Mouse (Mus musculus): ENCODE results near the gene Large1. TPM values are rescaled to one million over a fixed set of nuclear protein-coding genes. Genes with fewer than 3 reads are reported as not detected.
A peak's percentile ranks its signal among the peaks of the same experiment; 100 is the strongest.
"Not testable (repeated sequence)": the region's sequence is repeated elsewhere in the genome, so short reads cannot be mapped to it uniquely, and the experiment has no call there.

Gene Large1
- polyA plus RNA-seq, 1 experiment from 2014 or later = 17.0 TPM

DNA sequence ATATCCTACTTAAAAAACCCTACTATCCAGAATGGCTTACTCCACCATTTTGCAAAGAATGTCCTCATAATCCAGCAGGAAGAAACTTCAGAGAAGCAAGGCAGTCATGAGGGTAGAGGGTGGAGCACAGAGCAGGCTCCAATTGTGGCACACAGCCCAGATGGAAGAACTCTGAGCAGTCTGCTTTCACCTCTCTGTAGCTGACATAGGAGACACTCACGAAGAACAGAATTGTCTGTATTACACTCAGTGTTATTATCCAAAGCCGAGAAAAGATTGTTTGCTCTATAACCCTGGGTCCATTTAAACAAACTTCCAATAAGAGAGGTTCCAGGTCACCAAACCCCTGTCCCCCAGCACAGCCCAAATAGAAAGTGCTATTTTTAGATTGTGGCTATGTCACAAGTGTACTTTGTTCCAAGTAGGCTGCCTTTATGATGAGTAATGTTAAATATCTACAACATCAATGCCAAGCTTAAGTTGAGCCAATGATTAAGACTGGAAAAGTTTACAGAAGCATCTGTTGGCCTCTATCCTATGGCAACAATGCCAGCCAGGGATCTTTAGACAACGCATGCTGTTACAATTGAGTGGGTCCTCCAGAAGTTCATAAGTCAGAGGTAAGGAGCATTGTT is 10.5 kb downstream of the Large1 start:
- Histone ChIP-seq H3K4me1 (replicated peaks; ENCODE audit: control insufficient read depth, insufficient read depth, low read length) (no peaks in the 10 kb centered on the region; the same call in 1 of the 2 replicates), H3K9ac (replicated peaks; ENCODE audit: low read depth, low read length) (no peak overlapping the region), H3K27me3 (replicated peaks; ENCODE audit: control insufficient read depth, insufficient read depth, low read length) (no peaks in the 10 kb centered on the region), H3K27ac (ENCODE audit: low read length) (no peak overlapping the region), H3K9me3 (ENCODE audit: control insufficient read depth, low read length) (no peaks in the 10 kb centered on the region), H3K4me3 (replicated peaks; ENCODE audit: low read length) (no peak overlapping the region), H3K36me3 (ENCODE audit: control insufficient read depth, insufficient read depth) (no peaks in the 10 kb centered on the region), H3K4me2 (ENCODE audit: low read length) (no peak overlapping the region)
- ATAC-seq = no peak
- 91% methylated on average over 3 of the region's 3 CpGs for WGBS

DNA sequence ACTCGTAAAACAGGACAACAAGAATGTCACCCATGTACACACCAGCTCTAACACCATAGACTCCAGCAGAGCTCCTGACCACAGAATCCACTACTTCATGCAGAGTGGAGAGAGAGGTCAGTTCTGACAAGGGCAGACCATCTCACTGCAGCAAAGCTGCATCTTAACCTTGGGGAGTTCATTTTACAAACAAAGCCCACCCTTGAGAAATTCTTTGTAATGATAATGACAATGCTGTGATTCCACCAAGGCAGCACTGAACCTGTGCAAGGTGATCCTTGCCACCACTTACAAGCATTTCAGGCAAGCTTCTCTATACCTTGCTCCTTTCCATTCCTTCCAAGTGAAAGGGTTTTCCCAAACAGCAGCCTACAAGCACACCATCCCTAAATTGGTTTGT is 16.5 kb downstream of the Large1 start:
- 69% methylated on average over 1 of the region's 1 CpGs for WGBS

DNA sequence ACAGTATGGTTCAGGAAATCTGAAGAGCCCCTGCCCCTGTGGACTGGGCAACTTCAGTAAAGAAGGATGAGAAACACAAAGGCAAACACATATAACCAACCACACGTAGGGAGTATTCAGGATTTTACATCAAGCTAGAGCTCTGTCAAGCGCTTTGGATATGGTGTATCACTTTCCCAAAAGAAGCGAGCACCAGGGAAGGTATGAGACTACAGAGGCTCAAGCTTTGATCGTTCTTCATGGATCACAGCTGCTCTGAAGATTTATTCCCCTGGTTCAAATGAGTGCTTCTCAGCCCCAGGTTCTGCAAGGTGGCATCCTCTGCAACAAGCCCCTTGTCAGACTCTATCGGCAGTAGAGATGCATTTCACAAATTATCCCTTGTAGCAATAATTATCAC is 24.2 kb downstream of the Large1 start:
- Histone ChIP-seq H3K9ac (replicated peaks; ENCODE audit: low read depth, low read length) (no peak overlapping the region), H3K27me3 (replicated peaks; ENCODE audit: control insufficient read depth, insufficient read depth, low read length) (no peaks in the 10 kb centered on the region), H3K4me2 (ENCODE audit: low read length) (no peak overlapping the region), H3K36me3 (ENCODE audit: control insufficient read depth, insufficient read depth) (no peaks in the 10 kb centered on the region), H3K4me1 (replicated peaks; ENCODE audit: control insufficient read depth, insufficient read depth, low read length) (peaks cover 10% of the 10 kb centered on the region), H3K4me3 (replicated peaks; ENCODE audit: low read length) (no peak overlapping the region), H3K27ac (ENCODE audit: low read length) (no peak overlapping the region), H3K9me3 (ENCODE audit: control insufficient read depth, low read length) (no peaks in the 10 kb centered on the region)
- no peak for ATAC-seq
- WGBS = 89% methylated on average over 5 of the region's 5 CpGs

More for the DNA sequence above, 16.5 kb downstream of the Large1 start:
- Histone ChIP-seq H3K36me3 (ENCODE audit: control insufficient read depth, insufficient read depth) (no peaks in the 10 kb centered on the region), H3K4me2 (ENCODE audit: low read length) (no peak overlapping the region), H3K9me3 (ENCODE audit: control insufficient read depth, low read length) (no peaks in the 10 kb centered on the region), H3K9ac (replicated peaks; ENCODE audit: low read depth, low read length) (no peak overlapping the region), H3K27ac (ENCODE audit: low read length) (no peak overlapping the region), H3K4me3 (replicated peaks; ENCODE audit: low read length) (no peak overlapping the region), H3K4me1 (replicated peaks; ENCODE audit: control insufficient read depth, insufficient read depth, low read length) (no peaks in the 10 kb centered on the region), H3K27me3 (replicated peaks; ENCODE audit: control insufficient read depth, insufficient read depth, low read length) (no peaks in the 10 kb centered on the region)
- no peak for ATAC-seq

DNA sequence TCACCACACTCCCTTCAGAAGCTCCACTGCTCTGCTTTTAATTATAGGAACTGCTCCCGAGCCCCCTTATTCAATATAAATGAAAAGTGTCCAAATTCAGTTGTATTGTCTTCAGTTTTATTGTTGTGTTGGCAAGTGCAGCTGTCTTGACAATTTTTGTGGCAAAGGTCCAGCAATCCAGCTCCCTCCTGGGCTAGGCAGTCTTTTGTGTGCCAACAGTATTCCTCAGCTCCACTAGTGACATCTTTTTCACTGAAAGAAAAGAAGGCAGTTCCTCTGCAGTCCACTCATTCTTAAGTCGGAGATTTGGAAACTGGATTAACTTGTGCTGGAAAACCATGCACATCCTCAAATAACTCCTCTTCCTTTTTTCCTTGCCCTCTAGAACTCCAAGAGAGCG is 25.3 kb downstream of the Large1 start:
- H3K27me3 ChIP-seq (replicated peaks; ENCODE audit: control insufficient read depth, insufficient read depth, low read length) = no peaks in the 10 kb centered on the region
- H3K4me3 ChIP-seq (replicated peaks; ENCODE audit: low read length) = no peak overlapping the region
- no peak overlapping the region for H3K9ac ChIP-seq (replicated peaks; ENCODE audit: low read depth, low read length)
- H3K27ac ChIP-seq (ENCODE audit: low read length) = no peak overlapping the region
- H3K9me3 ChIP-seq (ENCODE audit: control insufficient read depth, low read length) = no peaks in the 10 kb centered on the region
- peaks cover 10% of the 10 kb centered on the region for H3K4me1 ChIP-seq (replicated peaks; ENCODE audit: control insufficient read depth, insufficient read depth, low read length)
- H3K4me2 ChIP-seq (ENCODE audit: low read length) = no peak overlapping the region
- peak; percentile 55 for ATAC-seq
- 38% methylated on average over 3 of the region's 3 CpGs for WGBS
- H3K36me3 ChIP-seq (ENCODE audit: control insufficient read depth, insufficient read depth) = no peaks in the 10 kb centered on the region

DNA sequence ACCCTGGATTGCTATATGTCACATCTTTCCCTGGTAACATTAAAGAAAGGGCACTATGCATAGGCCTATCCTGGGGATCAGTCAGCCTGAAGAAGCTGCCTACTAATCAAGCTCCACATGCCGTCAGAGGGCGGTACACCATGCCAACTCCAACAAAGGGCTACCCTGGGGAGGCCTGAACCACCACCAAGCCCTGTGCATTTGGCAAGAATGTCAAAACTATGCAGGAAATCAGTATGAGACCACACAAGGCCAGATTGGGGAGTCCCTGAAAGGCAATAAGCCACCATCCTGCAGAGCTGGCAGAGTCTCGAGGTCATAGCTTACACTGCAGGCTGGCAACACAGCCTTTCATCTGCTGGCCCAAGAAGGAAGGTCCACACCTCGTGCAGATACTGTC is 28.7 kb downstream of the Large1 start:
- Histone ChIP-seq H3K9ac (replicated peaks; ENCODE audit: low read depth, low read length) (no peak overlapping the region), H3K36me3 (ENCODE audit: control insufficient read depth, insufficient read depth) (no peaks in the 10 kb centered on the region), H3K4me2 (ENCODE audit: low read length) (no peak overlapping the region), H3K27ac (ENCODE audit: low read length) (no peak overlapping the region), H3K9me3 (ENCODE audit: control insufficient read depth, low read length) (no peaks in the 10 kb centered on the region), H3K27me3 (replicated peaks; ENCODE audit: control insufficient read depth, insufficient read depth, low read length) (no peaks in the 10 kb centered on the region), H3K4me1 (replicated peaks; ENCODE audit: control insufficient read depth, insufficient read depth, low read length) (peaks cover 10% of the 10 kb centered on the region), H3K4me3 (replicated peaks; ENCODE audit: low read length) (no peak overlapping the region)
- 55% methylated on average over 4 of the region's 4 CpGs for WGBS
- ATAC-seq = 0 out of 2 replicates have a peak, but pooled peaks have one; percentile 15

DNA sequence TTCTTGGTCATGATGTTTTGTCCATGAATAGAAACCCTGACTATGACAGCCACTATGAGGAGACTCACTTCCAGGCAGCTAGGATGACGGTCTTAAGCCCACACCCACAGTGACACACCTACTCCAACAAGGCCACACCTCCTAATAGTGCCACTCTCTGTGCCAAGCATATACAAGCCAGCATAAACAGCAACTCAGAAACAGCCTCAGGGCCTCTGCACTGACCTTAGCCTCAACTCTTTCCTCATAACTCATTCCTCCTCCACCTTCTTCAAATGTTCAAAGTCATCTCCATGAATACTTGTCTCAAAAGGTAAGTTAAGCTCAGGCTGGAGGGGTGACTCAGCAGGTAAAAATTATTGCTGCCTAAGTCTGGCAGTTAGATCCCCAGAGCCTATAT is 29.7 kb downstream of the Large1 start:
- Histone ChIP-seq H3K36me3 (ENCODE audit: control insufficient read depth, insufficient read depth) (no peaks in the 10 kb centered on the region), H3K4me2 (ENCODE audit: low read length) (no peak overlapping the region), H3K9me3 (ENCODE audit: control insufficient read depth, low read length) (no peaks in the 10 kb centered on the region), H3K9ac (replicated peaks; ENCODE audit: low read depth, low read length) (no peak overlapping the region), H3K27me3 (replicated peaks; ENCODE audit: control insufficient read depth, insufficient read depth, low read length) (no peaks in the 10 kb centered on the region), H3K4me1 (replicated peaks; ENCODE audit: control insufficient read depth, insufficient read depth, low read length) (peaks cover 10% of the 10 kb centered on the region), H3K4me3 (replicated peaks; ENCODE audit: low read length) (no peak overlapping the region), H3K27ac (ENCODE audit: low read length) (no peak overlapping the region)
- no peak for ATAC-seq
- 96% methylated on average over 1 of the region's 1 CpGs for WGBS

DNA sequence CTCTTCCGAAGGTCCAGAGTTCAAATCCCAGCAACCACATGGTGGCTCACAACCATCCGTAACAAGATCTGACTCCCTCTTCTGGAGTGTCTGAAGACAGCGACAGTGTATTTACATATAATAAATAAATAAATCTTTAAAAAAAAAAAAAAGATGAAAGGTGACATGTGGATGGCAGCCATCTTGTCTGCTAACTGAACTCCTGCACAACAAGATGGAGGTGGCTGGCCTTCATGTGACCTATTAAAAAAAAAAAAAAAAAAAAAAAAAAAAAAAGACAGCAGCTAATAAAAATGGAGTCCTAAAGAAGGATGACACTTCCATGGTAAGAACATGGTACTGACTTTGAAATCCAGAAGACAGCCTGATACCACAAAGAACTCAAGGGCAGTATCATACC is 33.8 kb downstream of the Large1 start:
- not testable (repeated sequence) for H3K4me2 ChIP-seq (ENCODE audit: low read length); H3K9ac ChIP-seq (replicated peaks; ENCODE audit: low read depth, low read length); H3K36me3 ChIP-seq (ENCODE audit: control insufficient read depth, insufficient read depth); ATAC-seq; H3K27me3 ChIP-seq (replicated peaks; ENCODE audit: control insufficient read depth, insufficient read depth, low read length); H3K4me3 ChIP-seq (replicated peaks; ENCODE audit: low read length); H3K9me3 ChIP-seq (ENCODE audit: control insufficient read depth, low read length); H3K27ac ChIP-seq (ENCODE audit: low read length); H3K4me1 ChIP-seq (replicated peaks; ENCODE audit: control insufficient read depth, insufficient read depth, low read length)
- WGBS = 100% methylated on average over 1 of the region's 3 CpGs

DNA sequence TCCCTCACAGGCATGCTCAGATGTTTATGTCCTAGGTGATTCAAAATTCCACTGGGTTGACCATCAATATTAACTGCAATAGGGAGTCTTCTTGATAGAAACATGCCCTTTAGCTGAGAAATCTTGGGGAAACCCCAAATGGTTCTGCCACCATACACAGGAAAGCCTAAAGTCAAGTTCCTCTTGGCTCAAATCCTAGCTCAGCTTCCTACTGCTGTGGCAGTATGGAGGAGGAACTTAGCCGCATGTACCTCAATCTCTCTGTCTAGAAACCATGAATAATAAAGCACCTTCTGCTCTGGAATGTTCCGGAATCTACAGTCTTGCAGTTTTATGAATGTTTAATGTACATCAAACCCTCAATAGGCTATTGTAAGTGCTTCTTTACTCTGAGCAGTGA is 39.4 kb downstream of the Large1 start:
- H3K9me3 ChIP-seq (ENCODE audit: control insufficient read depth, low read length) = no peaks in the 10 kb centered on the region
- H3K36me3 ChIP-seq (ENCODE audit: control insufficient read depth, insufficient read depth) = no peaks in the 10 kb centered on the region
- ATAC-seq = no peak
- H3K4me3 ChIP-seq (replicated peaks; ENCODE audit: low read length) = no peak overlapping the region
- WGBS = 91% methylated on average over 2 of the region's 2 CpGs
- no peaks in the 10 kb centered on the region for H3K27me3 ChIP-seq (replicated peaks; ENCODE audit: control insufficient read depth, insufficient read depth, low read length)
- H3K4me1 ChIP-seq (replicated peaks; ENCODE audit: control insufficient read depth, insufficient read depth, low read length) = no peaks in the 10 kb centered on the region
- H3K9ac ChIP-seq (replicated peaks; ENCODE audit: low read depth, low read length) = no peak overlapping the region
- H3K27ac ChIP-seq (ENCODE audit: low read length) = no peak overlapping the region
- no peak overlapping the region for H3K4me2 ChIP-seq (ENCODE audit: low read length)

DNA sequence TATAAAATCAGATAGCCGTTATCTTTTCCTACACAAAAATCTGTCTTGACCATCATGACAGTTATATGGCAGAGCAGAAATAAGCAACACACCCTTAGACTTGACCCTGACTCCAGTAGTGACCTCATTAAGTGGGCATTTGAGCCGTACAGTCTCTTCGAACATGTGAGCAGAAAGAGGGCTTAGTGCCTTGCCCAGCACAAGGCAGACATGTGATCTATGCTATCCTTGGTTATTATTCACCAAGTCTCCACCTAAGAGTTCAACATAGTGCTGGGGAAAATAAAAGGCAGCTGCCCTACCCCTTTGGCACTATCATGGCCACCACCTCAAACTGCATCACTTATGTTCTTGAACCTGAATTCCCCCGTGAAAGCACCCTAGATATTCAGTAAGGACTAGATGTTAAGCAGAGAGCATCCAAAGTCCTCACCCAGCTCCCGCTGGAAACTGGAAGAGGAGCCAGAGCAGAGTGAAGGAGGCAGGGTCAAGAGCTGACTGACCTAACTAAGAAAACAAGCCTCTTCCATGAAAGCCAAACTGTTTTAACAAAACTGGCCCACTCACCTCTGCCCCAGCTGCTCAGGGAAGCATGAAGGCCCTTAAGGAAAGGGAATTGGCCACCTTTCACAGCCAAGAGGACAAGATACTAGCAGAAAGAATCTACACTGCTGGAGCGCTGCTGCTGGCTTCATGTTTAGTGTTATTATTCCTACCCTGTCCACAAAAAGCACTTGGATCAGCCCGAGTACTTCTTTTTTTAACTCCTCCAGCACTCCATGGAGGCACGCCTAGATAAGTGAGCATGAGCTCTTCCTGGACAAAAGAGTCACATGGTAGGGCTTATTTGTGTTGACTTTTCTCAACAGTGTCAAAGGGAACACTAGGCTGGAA is 40.4 kb downstream of the Large1 start:
- Histone ChIP-seq H3K9ac (replicated peaks; ENCODE audit: low read depth, low read length) (no peak overlapping the region), H3K36me3 (ENCODE audit: control insufficient read depth, insufficient read depth) (no peaks in the 10 kb centered on the region), H3K4me2 (ENCODE audit: low read length) (no peak overlapping the region), H3K4me3 (replicated peaks; ENCODE audit: low read length) (no peak overlapping the region), H3K27ac (ENCODE audit: low read length) (no peak overlapping the region), H3K9me3 (ENCODE audit: control insufficient read depth, low read length) (no peaks in the 10 kb centered on the region), H3K4me1 (replicated peaks; ENCODE audit: control insufficient read depth, insufficient read depth, low read length) (no peaks in the 10 kb centered on the region), H3K27me3 (replicated peaks; ENCODE audit: control insufficient read depth, insufficient read depth, low read length) (no peaks in the 10 kb centered on the region)
- 89% methylated on average over 8 of the region's 8 CpGs for WGBS
- ATAC-seq = no peak

Data from forebrain, embryonic 16.5 days (tissue).